Mouse (Mus musculus): ENCODE measurements around the gene Tarm1. TPM values are rescaled to one million over a fixed set of nuclear protein-coding genes. Genes with fewer than 3 reads are reported as not detected.

Gene Tarm1
- total RNA-seq, 2 experiments from 2014 or later: 0.12 to 0.47 TPM

DNA sequence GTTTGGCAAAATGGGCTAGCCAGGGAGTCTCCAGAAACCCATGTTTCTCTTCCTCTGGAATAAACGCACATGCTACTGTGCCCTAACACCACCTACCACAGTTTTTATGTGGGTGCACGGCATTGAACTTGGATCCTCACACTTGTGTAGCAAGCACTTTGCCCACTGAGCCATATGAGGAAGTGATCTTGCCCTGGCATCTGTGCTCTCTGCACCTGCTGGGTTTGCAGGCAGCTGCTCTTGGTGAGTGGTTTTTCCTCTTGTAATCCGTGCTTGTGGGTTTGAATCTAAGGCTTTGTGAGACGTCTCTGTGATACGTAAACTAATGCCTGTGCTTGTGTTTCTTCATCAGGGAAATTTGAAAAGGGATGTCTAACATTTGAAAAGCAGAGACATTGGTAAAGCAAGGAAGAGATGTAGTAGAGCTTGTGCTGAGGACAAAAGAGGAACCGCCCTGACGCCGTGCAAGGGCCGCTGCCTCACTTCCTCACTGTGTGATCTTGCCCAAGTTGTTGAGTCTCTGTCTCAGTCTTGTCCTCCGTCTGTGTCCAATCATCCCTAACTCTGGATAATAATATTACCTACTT is 59.9 kb downstream of the Tarm1 start:
- peak; percentile 96 for ATAC-seq (replicated peaks; ENCODE audit: poor library complexity)

DNA sequence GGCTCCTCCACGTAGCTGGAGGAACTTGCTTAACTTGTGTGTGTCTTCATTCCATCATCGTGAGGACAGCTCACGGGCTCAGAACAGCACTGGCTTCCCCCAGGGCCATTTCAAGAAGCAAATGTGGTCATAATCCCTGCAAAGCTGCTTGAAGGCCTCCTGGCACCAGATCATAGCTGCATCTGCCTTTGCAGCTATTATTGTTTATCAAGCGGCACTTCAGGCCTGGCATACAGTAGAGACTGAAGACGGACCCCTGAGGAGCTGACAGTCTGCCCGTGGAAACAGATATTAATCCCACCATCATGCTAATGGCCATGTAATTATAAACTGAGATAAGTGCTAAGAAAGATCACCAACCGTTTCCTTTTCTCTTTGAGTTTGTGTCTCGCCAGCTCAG is 61.9 kb downstream of the Tarm1 start:
- ATAC-seq (replicated peaks; ENCODE audit: poor library complexity): no peak

DNA sequence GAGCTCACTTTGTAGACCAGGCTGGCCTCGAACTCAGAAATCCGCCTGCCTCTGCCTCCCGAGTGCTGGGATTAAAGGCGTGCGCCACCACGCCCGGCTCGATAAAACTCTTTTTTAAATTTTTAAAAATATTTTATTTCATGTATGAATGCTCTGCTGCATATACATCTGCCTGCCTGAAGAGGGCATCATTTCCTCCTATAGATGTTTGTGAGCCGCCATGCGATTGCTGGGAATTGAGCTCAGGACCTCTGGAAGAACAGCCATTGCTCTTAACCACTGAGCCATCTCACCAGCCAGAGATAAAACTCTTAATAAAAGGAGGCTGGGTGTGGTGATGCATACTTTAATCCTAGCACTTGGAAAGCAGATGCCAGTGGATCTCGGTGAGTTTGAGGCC is 62.4 kb downstream of the Tarm1 start:
- ATAC-seq (replicated peaks; ENCODE audit: poor library complexity): no peak

DNA sequence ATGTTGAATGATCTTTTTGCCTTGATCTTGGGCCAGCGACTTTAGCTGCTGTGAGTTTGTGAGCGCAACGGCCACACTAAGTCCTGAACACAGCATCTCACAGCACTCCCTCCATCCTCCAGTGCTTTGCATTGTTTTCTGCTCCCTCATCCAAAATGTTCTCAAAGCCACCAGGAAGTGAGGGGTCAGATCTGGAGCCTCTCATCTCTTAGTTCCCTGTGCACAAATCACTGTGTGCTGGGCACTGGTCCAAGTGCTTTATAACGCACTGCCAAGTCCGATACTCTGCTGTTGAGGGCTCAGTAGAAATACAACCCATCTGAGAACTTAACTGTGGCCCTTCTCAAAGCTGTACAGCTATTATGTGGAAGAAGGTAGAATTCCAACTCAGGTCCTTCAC is 64.5 kb downstream of the Tarm1 start:
- ATAC-seq (replicated peaks; ENCODE audit: poor library complexity): no peak

Other genes with a start within 250 kb of the Tarm1 start
- 12.8 and 13.8 TPM in 2 replicates for gene Myadm, start 213.5 kb downstream of the Tarm1 start, total RNA-seq (2015)
- gene Myadm, start 213.5 kb downstream of the Tarm1 start, total RNA-seq (2017): 3.2 and 3.7 TPM in 2 replicates
- 0.10 and 0.32 TPM in 2 replicates for gene Prkcg, start 213.4 kb downstream of the Tarm1 start, total RNA-seq (2015)
- gene Prkcg, start 213.4 kb downstream of the Tarm1 start, total RNA-seq (2017): not detected in 2 replicates
- gene Cacng7, start 169.7 kb downstream of the Tarm1 start, total RNA-seq (2015): not detected in 2 replicates
- not detected in 2 replicates for gene Cacng7, start 169.7 kb downstream of the Tarm1 start, total RNA-seq (2017)
- gene Cacng8, start 111.9 kb downstream of the Tarm1 start, total RNA-seq (2015): not detected in 2 replicates
- not detected in 2 replicates for gene Cacng8, start 111.9 kb downstream of the Tarm1 start, total RNA-seq (2017)
- gene Cacng6, start 78.4 kb downstream of the Tarm1 start, total RNA-seq (2015): not detected in 2 replicates
- gene Cacng6, start 78.4 kb downstream of the Tarm1 start, total RNA-seq (2017): not detected in 2 replicates
- gene Oscar, start 113.5 kb upstream of the Tarm1 start, total RNA-seq (2015): 0.22 TPM in 1 of 2 replicates, not detected in the other
- gene Oscar, start 113.5 kb upstream of the Tarm1 start, total RNA-seq (2017): not detected in 2 replicates
- 273 and 300 TPM in 2 replicates for gene Ndufa3, start 114.7 kb upstream of the Tarm1 start, total RNA-seq (2015)
- 219 and 232 TPM in 2 replicates for gene Ndufa3, start 114.7 kb upstream of the Tarm1 start, total RNA-seq (2017)
- 16.8 and 31.8 TPM in 2 replicates for gene Tfpt, start 127.3 kb upstream of the Tarm1 start, total RNA-seq (2015)
- gene Tfpt, start 127.3 kb upstream of the Tarm1 start, total RNA-seq (2017): 34.4 and 44.2 TPM in 2 replicates
- 33.0 and 37.3 TPM in 2 replicates for gene Prpf31, start 127.4 kb upstream of the Tarm1 start, total RNA-seq (2015)
- 113 and 130 TPM in 2 replicates for gene Prpf31, start 127.4 kb upstream of the Tarm1 start, total RNA-seq (2017)
- 114 and 122 TPM in 2 replicates for gene Cnot3, start 142.6 kb upstream of the Tarm1 start, total RNA-seq (2015)
- 20.0 and 25.3 TPM in 2 replicates for gene Cnot3, start 142.6 kb upstream of the Tarm1 start, total RNA-seq (2017)
- gene Leng1, start 163.2 kb upstream of the Tarm1 start, total RNA-seq (2015): 6.1 and 9.4 TPM in 2 replicates
- gene Leng1, start 163.2 kb upstream of the Tarm1 start, total RNA-seq (2017): 7.9 and 10.3 TPM in 2 replicates
- gene Tmc4, start 174.9 kb upstream of the Tarm1 start, total RNA-seq (2015): 4.4 and 8.4 TPM in 2 replicates
- gene Tmc4, start 174.9 kb upstream of the Tarm1 start, total RNA-seq (2017): 2.9 and 3.2 TPM in 2 replicates
- 15.0 and 19.4 TPM in 2 replicates for gene Tsen34, start 190.2 kb upstream of the Tarm1 start, total RNA-seq (2015)
- gene Tsen34, start 190.2 kb upstream of the Tarm1 start, total RNA-seq (2017): 17.7 and 21.0 TPM in 2 replicates
- 49.1 and 51.4 TPM in 2 replicates for gene Mboat7, start 190.9 kb upstream of the Tarm1 start, total RNA-seq (2015)
- 19.0 and 27.6 TPM in 2 replicates for gene Mboat7, start 190.9 kb upstream of the Tarm1 start, total RNA-seq (2017)
- gene Rps9, start 201.4 kb upstream of the Tarm1 start, total RNA-seq (2015): 1,732 and 1,826 TPM in 2 replicates
- 1,590 and 1,738 TPM in 2 replicates for gene Rps9, start 201.4 kb upstream of the Tarm1 start, total RNA-seq (2017)
- 8.1 and 8.9 TPM in 2 replicates for gene Pirb, start 217.8 kb upstream of the Tarm1 start, total RNA-seq (2015)
- gene Pirb, start 217.8 kb upstream of the Tarm1 start, total RNA-seq (2017): 4.5 and 4.7 TPM in 2 replicates